Mouse (Mus musculus): ENCODE data around the gene Slc17a2.
"Not testable (repeated sequence)": the region's sequence is repeated elsewhere in the genome, so short reads cannot be mapped to it uniquely, and the experiment has no call there.

The Slc17a2 gene

GRCm38 (mm10) chr13:23806422-23807052 is at the start of gene Slc17a2:
Gene Slc17a2 (plus strand): TSS chr13:23806993.
- no peak for DNase-seq (ENCODE audit: low read depth)

DNA sequence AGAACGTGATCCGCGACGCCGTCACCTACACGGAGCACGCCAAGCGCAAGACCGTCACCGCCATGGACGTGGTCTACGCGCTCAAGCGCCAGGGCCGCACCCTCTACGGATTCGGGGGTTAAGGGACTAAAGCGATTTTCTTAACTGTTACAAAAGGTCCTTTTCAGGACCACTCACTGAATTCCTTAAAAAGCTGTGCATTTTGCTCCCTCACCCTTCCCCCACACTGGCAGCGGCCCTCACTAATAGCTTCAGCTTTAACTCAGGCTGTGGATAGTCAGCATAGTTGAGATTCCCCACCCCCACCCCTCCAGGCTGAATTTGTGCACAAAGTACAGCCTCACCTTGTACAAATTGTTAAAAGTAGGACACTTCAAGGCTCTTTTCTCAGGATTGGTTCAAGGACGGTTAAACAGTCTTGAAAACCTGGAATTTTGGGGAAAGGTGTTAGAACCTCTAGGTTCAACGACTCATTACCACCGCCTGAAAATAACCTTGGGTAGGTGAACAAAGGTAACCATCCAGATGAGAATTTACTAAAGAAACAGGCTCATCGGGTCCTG is 49.5 kb upstream of the Slc17a2 start:
- no peak for DNase-seq (ENCODE audit: low read depth)

DNA sequence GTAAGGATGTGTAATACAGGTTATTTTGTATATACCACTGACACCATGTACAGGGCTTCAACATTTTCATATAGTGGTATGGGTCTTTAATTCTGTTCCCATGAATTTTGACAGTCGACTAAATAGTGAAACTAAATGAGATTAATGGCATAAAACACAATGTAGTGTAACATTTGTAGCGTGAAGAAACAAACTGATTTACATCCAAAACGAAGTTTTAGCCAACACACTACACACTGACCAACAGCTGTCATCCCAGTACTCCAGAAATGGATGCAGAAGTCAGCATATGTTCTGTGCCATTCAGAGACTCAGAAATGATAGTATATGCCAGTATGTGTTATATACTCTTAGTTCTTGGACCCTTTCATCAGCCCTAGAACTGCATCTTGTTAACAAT is 48.9 kb upstream of the Slc17a2 start:
- no peak for DNase-seq (ENCODE audit: low read depth)

DNA sequence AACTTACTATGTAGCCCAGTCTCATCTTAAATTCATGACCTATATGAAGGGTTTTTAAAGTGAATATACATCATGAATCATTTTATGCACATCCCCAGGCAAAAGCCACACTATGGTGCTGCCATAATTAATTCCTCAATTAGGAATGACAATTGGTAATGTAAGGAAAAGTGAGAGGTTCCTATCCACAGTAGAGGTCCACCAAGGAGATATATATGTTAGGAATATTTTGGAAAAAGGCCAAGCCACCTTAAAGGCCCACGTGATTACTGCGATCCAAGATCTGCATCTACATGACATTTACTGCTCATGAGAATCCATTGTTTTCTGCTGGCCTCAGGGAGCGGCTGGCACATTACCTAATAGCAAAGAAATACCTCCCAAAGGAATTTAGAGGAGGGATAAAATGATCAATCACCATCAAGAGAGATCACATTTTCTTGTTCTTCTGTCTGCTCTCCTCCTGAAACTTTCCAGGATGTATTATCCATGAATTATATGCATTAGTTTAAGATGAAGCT is 47.5 kb upstream of the Slc17a2 start:
- DNase-seq (ENCODE audit: low read depth): no peak

GRCm38 (mm10) chr13:23759916-23760239 is 46.9 kb upstream of the Slc17a2 start:
- no peak for DNase-seq (ENCODE audit: low read depth)

DNA sequence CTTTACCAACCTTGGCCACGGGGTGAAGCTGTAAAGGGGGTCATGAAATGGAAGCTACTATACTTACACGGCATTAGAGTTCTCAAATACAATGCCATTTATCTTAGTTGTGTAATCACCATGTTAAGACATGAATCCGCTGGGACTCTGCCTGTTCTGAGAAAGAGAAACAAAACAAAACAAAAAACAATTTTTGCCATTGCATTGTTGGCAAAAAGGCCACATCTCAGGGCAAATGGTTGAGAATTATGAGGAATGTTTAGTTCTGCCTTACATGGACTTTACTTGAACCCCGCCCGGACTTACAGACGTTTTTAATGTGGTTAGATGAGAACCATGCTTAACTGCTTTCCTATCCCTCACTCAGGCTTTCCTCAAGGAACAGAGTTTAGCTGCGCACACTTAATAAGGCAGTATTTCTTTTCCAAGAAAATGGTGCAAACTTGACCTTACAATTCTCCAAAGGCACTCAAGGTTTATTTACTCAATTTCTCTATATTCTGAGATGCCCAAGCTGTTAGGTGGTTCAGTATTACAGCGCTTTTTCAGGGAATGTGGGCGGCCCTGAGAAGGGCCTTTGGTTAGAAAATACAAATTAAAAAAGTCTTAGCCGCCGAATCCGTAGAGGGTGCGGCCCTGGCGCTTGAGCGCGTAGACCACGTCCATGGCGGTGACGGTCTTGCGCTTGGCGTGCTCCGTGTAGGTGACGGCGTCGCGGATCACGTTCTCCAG is 46.4 kb upstream of the Slc17a2 start:
- DNase-seq (ENCODE audit: low read depth): no peak

DNA sequence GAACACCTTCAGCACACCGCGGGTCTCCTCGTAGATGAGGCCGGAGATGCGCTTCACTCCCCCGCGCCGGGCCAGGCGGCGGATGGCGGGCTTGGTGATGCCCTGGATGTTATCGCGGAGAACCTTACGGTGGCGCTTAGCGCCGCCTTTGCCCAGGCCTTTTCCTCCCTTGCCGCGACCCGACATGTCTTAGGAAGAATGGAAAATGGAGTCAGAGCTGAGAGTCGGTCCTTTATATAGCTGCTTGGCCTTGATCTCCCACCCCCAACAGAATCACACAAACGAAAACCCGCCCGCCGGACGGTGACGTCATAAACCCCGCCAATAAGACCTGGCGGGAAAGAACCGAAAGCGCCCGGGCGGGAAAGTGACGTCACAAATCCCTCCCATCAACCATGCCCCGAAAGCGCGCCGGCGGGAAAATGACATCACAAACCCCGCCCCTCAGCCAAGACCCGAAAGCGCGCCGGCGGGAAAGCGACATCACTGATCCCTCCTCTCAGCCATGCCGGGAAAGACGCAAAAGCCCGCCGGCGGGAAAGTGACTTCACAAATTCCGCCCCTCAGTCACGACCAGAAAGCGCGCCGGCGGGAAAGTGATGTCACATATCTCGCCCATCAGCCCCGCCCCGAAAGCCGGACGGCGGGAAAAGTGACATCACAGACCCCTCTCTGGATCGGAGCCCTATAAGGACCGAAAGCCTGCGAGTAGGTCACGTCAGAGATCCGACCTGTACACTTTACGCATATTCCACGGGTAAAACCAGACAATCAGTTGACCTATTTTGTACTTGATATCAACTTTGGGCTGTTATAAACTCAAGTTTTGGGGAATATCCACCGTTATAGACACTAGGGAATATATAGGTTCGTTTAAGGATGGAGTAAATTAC is 45.6 kb upstream of the Slc17a2 start, which contains the start of gene Hist1h4a:
Gene Hist1h4a, minus strand, starts transcription at position 259 of the 893 bp plus-strand sequence.
- DNase-seq (ENCODE audit: low read depth): peak; percentile 99

- DNase-seq (ENCODE audit: low read depth): peak; percentile 84
These were observed 44.6 kb upstream of the Slc17a2 start, which contains the start of gene Hist1h3a for GRCm38 (mm10) chr13:23761871-23762821. Gene Hist1h3a (minus strand): TSS chr13:23762386.

- DNase-seq (ENCODE audit: low read depth): no peak
These were observed 43.6 kb upstream of the Slc17a2 start for GRCm38 (mm10) chr13:23763242-23763585.

DNA sequence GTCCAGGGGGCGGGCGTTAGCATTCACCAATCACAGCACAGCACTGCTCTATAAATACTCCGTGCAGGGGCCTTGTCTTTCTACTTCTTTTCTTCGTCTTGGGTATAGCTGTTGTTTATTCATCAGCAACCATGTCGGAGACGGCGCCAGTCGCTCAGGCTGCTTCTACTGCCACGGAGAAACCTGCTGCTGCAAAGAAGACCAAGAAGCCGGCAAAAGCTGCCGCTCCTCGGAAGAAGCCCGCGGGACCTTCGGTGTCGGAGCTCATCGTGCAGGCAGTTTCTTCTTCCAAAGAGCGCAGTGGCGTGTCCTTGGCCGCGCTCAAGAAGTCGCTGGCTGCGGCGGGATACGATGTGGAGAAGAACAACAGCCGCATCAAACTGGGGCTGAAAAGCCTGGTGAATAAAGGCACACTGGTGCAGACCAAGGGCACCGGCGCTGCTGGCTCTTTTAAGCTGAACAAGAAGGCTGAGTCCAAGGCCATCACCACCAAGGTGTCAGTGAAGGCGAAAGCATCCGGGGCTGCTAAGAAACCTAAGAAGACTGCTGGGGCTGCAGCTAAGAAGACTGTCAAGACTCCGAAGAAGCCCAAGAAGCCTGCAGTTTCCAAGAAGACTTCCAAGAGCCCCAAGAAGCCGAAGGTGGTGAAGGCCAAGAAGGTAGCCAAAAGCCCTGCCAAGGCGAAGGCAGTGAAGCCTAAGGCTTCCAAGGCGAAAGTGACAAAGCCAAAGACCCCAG is 43.0 kb upstream of the Slc17a2 start, which contains the start of gene Hist1h1a:
Gene Hist1h1a, plus strand, starts transcription at position 81 of the 738 bp plus-strand sequence.
- peak; percentile 86 for DNase-seq (ENCODE audit: low read depth)

- DNase-seq (ENCODE audit: low read depth): no peak
These were observed 42.2 kb upstream of the Slc17a2 start for GRCm38 (mm10) chr13:23764324-23765171.

DNA sequence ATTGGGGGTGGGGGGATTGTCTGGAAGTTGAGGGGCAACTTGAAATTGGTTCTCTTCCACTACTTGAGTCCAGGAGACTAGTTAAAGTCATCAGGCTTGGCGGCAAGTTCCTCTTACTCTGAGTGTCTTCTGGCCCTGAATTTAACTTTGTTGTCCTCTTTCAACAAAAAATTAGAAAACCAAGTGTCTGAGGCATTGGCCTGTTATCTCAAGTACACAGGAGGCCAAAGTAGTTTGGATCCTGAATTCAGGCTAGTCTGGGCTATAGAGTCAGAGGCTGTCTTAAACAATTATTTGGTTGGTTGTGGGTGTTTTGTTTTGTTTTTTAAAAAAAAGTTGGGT is 41.6 kb upstream of the Slc17a2 start:
- no peak for DNase-seq (ENCODE audit: low read depth)

GRCm38 (mm10) chr13:23766772-23767171 is 40.0 kb upstream of the Slc17a2 start:
- no peak for DNase-seq (ENCODE audit: low read depth)

GRCm38 (mm10) chr13:23768834-23769397 is 37.9 kb upstream of the Slc17a2 start:
- DNase-seq (ENCODE audit: low read depth): no peak

- DNase-seq (ENCODE audit: low read depth): not testable (repeated sequence)
These were observed 37.2 kb upstream of the Slc17a2 start, which contains the start of gene Trim38 for GRCm38 (mm10) chr13:23769613-23770012. Gene Trim38 (plus strand): TSS chr13:23769913.

DNA sequence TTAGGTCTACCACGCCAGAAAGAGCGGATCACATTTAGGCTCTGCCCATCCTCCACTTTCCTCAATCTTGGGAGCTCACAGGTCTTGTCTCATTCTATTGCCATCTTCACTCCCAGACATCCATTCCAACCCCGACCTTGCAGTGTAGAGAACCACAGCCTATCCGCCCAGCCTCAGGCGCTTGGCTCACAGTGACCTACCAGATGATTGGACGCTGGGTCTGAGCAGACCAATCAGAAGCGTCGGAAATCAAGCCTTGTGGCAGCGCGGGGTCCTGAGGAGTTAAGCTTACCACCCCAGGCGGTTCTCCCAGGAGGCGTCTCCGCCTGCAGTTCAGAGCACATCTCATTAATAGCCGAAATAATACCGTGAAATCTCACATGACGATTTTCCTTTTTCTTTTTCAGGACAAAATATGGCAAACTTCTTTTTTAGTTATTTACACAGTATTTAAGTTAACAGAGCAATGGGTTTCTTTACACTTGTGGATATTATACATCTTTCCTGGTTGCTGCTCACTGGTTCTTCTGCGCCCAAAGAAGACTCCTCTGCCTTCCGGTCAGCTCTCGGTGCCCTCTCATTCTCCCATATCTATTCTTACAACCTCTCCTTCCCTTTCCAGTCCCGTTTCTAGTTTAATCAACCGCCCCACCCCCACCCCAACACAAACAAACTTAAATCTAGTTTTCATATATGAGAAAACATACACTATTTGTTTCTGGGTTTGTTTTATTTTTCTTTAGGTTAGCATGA is 34.1 kb upstream of the Slc17a2 start:
- no peak for DNase-seq (ENCODE audit: low read depth)

DNA sequence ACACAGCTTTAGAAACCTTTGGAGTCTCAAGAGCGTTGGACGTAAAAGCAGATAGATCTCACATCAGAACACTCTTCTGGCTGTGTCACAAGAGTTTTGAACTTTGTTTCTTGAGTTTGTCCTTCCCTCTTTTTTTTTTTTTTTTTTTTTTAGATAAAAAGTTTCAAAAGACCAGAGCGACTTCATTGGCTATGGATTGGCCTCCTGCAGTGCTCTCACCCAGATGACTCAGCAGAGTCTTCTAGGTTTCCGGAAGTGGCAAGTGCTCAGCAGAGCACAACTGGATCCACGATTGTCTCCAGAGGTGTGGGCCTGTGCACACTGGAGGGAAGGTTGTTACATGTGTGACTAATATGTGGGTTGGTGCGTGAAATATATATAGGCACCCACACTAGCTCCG is 28.5 kb upstream of the Slc17a2 start:
- DNase-seq (ENCODE audit: low read depth): no peak

- no peak for DNase-seq (ENCODE audit: low read depth)
These were observed 27.8 kb upstream of the Slc17a2 start for GRCm38 (mm10) chr13:23779025-23779424.

Measured in c-Kit-positive CD71-positive TER-119-negative erythroid progenitor cells, embryonic 14.5 days (primary cell).